Mouse (Mus musculus) forebrain, embryonic 10.5 days (tissue): Measurements from ENCODE around the gene Il4ra. TPM values are rescaled to one million over a fixed set of nuclear protein-coding genes. Genes with fewer than 3 reads are reported as not detected.

Experiments used
- DNase-seq: peaks from one replicate; pipeline ENCODE4 v3.0.0-alpha.2; 2017; ENCODE audit warnings: low spot score; ENCODE audit errors: extremely low spot score
- H3K27ac ChIP-seq: fragments of 300-500 bp; sonication (generic); 2 replicates; pipeline ENCODE4 v1.5.1; 2016; ENCODE audit warnings: mild to moderate bottlenecking
- H3K27me3 ChIP-seq: fragments of 300-500 bp; sonication (generic); 2 replicates; pipeline ENCODE4 v1.6.1; 2016; ENCODE audit warnings: mild to moderate bottlenecking; ENCODE audit not compliant: poor library complexity, severe bottlenecking
- H3K36me3 ChIP-seq: fragments of 300-500 bp; sonication (generic); replicated peaks from 2 replicates; pipeline ENCODE4 v1.6.1; 2016; ENCODE audit warnings: mild to moderate bottlenecking, moderate library complexity
- H3K4me1 ChIP-seq: fragments of 300-500 bp; sonication (generic); 2 replicates; pipeline ENCODE4 v1.6.1; 2016
- H3K4me3 ChIP-seq: fragments of 300-500 bp; sonication (generic); 2 replicates; pipeline ENCODE4 v1.5.1; 2016; ENCODE audit warnings: mild to moderate bottlenecking, moderate library complexity
- H3K9me3 ChIP-seq: fragments of 300-500 bp; sonication (generic); 2 replicates; pipeline ENCODE4 v1.6.1; 2016; ENCODE audit warnings: mild to moderate bottlenecking, moderate library complexity
- WGBS: fragments of 180-500 bp; shearing (Covaris S2); methylation state at CpG from one replicate; pipeline ENCODE4 v1.1.7; 2016; 5-methylcytosine and 5-hydroxymethylcytosine counted together
- polyA plus RNA-seq: library from polyadenylated mRNA; unstranded; fragments of >200 nt; fragmentation: Nextera tagmentation; extraction: Ambion mirVana; gene quantifications from 2 replicates; pipeline ENCODE4 v1.2.1, GENCODE M21; 2016

Il4ra gene
- polyA plus RNA-seq, 1 experiment from 2014 or later, result 4.0 TPM

- no peak overlapping the region for H3K27ac ChIP-seq
- no peak for DNase-seq
- H3K27me3 ChIP-seq, result no peaks in the 10 kb centered on the region
- H3K4me3 ChIP-seq, result no peak overlapping the region
- peaks cover 6% of the 10 kb centered on the region; the same call in 1 of the 2 replicates for H3K9me3 ChIP-seq
- H3K36me3 ChIP-seq, result no peaks in the 10 kb centered on the region
- 68% methylated on average over 6 of the region's 6 CpGs for WGBS
- no peaks in the 10 kb centered on the region for H3K4me1 ChIP-seq
Measured at GRCm38 (mm10) chr7:125607384-125608182, 55.7 kb downstream of the Il4ra start.

GRCm38 (mm10) chr7:125608183-125608688 lies 56.3 kb downstream of the Il4ra start:
- Histone ChIP-seq H3K4me1 (no peaks in the 10 kb centered on the region), H3K27ac (no peak overlapping the region), H3K4me3 (no peak overlapping the region), H3K9me3 (peaks cover 6% of the 10 kb centered on the region; the same call in 1 of the 2 replicates), H3K27me3 (no peaks in the 10 kb centered on the region), H3K36me3 (no peaks in the 10 kb centered on the region)
- 84% methylated on average over 4 of the region's 4 CpGs for WGBS
- DNase-seq, result no peak

- no peak overlapping the region for H3K27ac ChIP-seq
- H3K9me3 ChIP-seq, result peaks cover 6% of the 10 kb centered on the region; the same call in 1 of the 2 replicates
- no peak for DNase-seq
- no peaks in the 10 kb centered on the region for H3K27me3 ChIP-seq
- H3K4me3 ChIP-seq, result no peak overlapping the region
- WGBS, result 89% methylated on average over 5 of the region's 5 CpGs
- H3K4me1 ChIP-seq, result no peaks in the 10 kb centered on the region
- no peaks in the 10 kb centered on the region for H3K36me3 ChIP-seq
Measured at GRCm38 (mm10) chr7:125613579-125613978, 61.7 kb downstream of the Il4ra start.

DNA sequence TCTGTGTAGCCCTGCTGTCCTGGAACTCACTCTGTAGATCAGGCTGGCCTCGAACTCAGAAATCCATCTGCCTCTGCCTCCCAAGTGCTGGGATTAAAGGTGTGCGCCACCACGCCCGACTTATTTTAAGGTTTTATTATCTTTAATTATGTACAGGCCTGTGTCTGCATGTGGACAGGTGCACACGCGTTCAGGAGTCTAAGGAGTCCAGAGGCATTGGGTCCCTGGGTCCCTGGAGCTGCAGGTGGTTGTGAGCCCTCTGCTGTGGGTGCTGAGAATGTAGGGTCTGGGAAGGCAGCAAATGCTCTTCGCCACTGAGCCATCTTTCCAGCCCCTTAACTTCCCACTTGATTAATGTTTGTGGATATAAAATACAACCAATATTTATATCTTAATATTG lies 63.5 kb downstream of the Il4ra start:
- no peaks in the 10 kb centered on the region for H3K27me3 ChIP-seq
- no peak overlapping the region for H3K27ac ChIP-seq
- no peaks in the 10 kb centered on the region for H3K9me3 ChIP-seq
- no peaks in the 10 kb centered on the region for H3K36me3 ChIP-seq
- DNase-seq, result no peak
- H3K4me3 ChIP-seq, result no peak overlapping the region
- no peaks in the 10 kb centered on the region for H3K4me1 ChIP-seq
- WGBS, result 92% methylated on average over 7 of the region's 7 CpGs

DNA sequence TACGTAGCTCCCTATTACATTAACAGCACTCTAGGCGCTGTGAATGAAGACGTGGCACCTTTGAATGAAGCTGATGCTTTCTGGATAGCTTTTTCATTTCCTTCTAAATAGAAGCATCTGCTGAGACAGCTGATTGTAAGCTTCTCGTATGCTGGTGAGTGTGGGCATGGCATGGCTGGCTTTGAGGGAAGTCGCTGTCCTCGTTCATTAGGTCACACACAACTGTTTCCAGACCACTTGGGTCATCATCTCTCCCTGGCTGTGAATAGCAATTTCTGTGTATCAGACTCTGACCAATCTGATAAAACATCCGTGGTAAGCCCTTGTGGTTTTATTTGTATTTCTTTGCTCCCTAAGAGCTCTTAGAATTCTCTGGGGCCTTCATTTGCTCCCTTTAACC lies 66.1 kb downstream of the Il4ra start:
- no peak overlapping the region for H3K27ac ChIP-seq
- WGBS, result 85% methylated on average over 7 of the region's 7 CpGs
- no peak overlapping the region for H3K4me3 ChIP-seq
- no peaks in the 10 kb centered on the region for H3K9me3 ChIP-seq
- H3K4me1 ChIP-seq, result no peaks in the 10 kb centered on the region
- no peaks in the 10 kb centered on the region for H3K27me3 ChIP-seq
- no peaks in the 10 kb centered on the region for H3K36me3 ChIP-seq
- no peak for DNase-seq

DNA sequence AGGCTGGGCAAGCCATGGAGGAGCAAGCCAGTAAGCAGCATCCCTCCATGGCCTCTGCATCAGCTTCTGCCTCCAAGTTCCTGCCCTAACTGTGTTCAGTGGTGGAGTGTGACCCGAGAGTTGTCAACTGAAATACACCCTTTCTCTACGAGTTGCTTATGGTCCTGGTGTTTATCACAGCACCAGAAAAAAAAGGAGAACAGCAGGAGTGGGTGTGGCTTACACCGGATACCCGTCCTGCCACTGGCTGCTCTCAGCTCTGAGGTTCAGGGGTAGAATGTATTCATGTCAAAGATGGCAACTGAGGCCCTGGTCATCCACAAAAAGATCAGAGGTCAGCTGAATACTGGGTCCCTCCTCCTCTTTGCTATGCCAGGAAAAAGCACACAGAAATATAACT lies 68.2 kb downstream of the Il4ra start:
- Histone ChIP-seq H3K4me1 (no peaks in the 10 kb centered on the region), H3K4me3 (no peak overlapping the region), H3K9me3 (no peaks in the 10 kb centered on the region), H3K27me3 (no peaks in the 10 kb centered on the region), H3K27ac (no peak overlapping the region), H3K36me3 (no peaks in the 10 kb centered on the region)
- 81% methylated on average over 4 of the region's 4 CpGs for WGBS
- DNase-seq, result no peak

DNA sequence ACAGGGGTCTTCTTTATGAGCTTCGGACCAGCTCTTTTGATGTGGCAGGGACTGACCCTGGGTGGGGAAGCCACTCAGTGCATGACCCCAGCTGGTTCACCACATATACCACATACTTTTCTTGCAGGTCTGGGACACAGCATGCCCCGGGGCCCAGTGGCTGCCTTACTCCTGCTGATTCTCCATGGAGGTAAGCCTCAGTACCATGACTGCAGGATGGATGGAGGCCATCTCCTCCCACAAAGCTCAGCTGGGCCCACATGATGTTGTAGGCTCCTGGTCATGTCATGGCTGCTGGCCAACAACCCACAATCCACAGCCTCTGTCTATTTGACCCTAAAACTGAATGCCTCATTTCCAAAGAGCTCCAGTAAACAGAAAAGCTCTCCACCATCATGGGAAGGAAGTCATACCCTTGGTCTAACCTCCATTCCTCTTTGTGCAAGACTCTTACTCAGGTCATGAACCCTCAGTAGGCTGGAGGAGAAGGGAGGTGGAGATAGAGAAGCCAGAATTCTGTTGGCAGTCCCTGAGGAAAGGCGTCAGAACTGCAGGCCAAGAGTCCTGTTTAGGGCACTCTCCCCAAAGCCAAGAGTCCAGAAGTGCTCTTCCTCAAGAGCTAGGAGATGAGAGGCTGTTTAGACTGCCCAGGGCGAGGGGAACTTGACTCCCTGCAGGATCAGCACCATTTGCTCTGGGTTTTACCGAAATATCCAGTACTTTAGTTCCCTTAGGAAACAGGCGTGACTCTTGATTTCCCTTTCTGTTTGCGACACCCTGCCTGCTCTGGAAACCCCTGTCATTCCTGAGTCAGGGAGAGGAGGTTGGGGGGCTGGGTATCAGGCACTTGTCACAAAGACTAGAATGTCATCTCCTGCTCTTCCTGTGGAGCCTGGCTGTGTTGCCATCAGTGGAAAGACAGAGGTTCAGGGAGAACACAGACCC lies 71.1 kb downstream of the Il4ra start:
- no peak overlapping the region for H3K4me3 ChIP-seq
- 83% methylated on average over 7 of the region's 7 CpGs for WGBS
- peaks cover 3% of the 10 kb centered on the region; the same call in 1 of the 2 replicates for H3K4me1 ChIP-seq
- DNase-seq, result no peak
- no peak overlapping the region for H3K27ac ChIP-seq
- no peaks in the 10 kb centered on the region for H3K27me3 ChIP-seq
- H3K9me3 ChIP-seq, result no peaks in the 10 kb centered on the region
- H3K36me3 ChIP-seq, result no peaks in the 10 kb centered on the region

- Histone ChIP-seq H3K4me1 (peaks cover 6% of the 10 kb centered on the region; the same call in 1 of the 2 replicates), H3K9me3 (no peaks in the 10 kb centered on the region), H3K4me3 (no peak overlapping the region), H3K36me3 (no peaks in the 10 kb centered on the region), H3K27me3 (no peaks in the 10 kb centered on the region), H3K27ac (no peak overlapping the region)
- WGBS, result 68% methylated on average over 4 of the region's 4 CpGs
- no peak for DNase-seq
Measured at GRCm38 (mm10) chr7:125625219-125625618, 73.3 kb downstream of the Il4ra start.

DNA sequence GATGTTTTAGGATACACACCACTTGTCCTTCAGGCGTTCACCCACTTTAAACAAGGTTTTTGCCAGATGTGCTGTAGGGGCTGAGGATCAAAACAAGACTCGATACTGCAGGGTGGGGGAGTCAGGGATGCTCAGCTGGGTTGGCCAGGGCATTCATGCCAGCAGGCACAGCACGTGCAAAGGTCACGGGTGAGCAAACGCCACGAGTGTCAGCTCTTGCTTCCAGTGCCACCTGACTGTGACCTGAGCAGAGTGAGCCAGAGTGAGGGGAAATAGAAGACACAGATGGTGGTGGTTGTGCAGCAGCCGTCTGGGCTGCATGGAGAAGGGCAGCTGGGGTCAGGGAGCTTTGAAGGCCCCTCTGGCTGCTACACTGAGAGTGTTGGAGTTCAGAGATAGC lies 73.9 kb downstream of the Il4ra start:
- no peak for DNase-seq
- Histone ChIP-seq H3K4me3 (no peak overlapping the region), H3K27me3 (no peaks in the 10 kb centered on the region), H3K9me3 (no peaks in the 10 kb centered on the region), H3K36me3 (no peaks in the 10 kb centered on the region), H3K4me1 (peaks cover 6% of the 10 kb centered on the region; the same call in 1 of the 2 replicates), H3K27ac (no peak overlapping the region)
- 68% methylated on average over 7 of the region's 7 CpGs for WGBS

Other genes starting within 250 kb of the Il4ra start
- 14.5 and 15.6 TPM in 2 replicates for gene Kdm8, start 107.4 kb upstream of the Il4ra start, polyA plus RNA-seq
- gene Nsmce1, start 60.5 kb upstream of the Il4ra start, polyA plus RNA-seq, result 123 TPM in 2 replicates
- 0.25 and 0.42 TPM in 2 replicates for gene Il21r, start 51.3 kb downstream of the Il4ra start, polyA plus RNA-seq
- gene Gtf3c1, start 155.7 kb downstream of the Il4ra start, polyA plus RNA-seq, result 43.5 and 46.6 TPM in 2 replicates
- gene D430042O09Rik, start 155.8 kb downstream of the Il4ra start, polyA plus RNA-seq, result 8.9 and 9.4 TPM in 2 replicates